Mouse (Mus musculus) retina, postnatal 7 days (tissue): Measurements from ENCODE around the gene Abhd2.

Experiments
- DNase-seq: peaks from one replicate; pipeline ENCODE4 v3.0.0-alpha.2; 2012; ENCODE audit warnings: low read depth, low spot score

Abhd2 gene

GRCm38 (mm10) chr7:79272789-79273718, at the start of gene Abhd2:
TSS of gene Abhd2 (plus strand) at chr7:79273199.
- peak; percentile 90 for DNase-seq

- no peak for DNase-seq
These were observed 47.5 kb upstream of the Abhd2 start for GRCm38 (mm10) chr7:79225477-79225876.

- no peak for DNase-seq
These were observed 46.8 kb upstream of the Abhd2 start for GRCm38 (mm10) chr7:79226172-79226571.

GRCm38 (mm10) chr7:79226834-79227486, 46.0 kb upstream of the Abhd2 start:
- no peak for DNase-seq

- peak; percentile 63 for DNase-seq
These were observed 44.5 kb upstream of the Abhd2 start for GRCm38 (mm10) chr7:79228471-79228870.

GRCm38 (mm10) chr7:79231577-79231976, 41.4 kb upstream of the Abhd2 start:
- DNase-seq = no peak

- no peak for DNase-seq
These were observed 41.0 kb upstream of the Abhd2 start for GRCm38 (mm10) chr7:79232048-79232447.

- DNase-seq = no peak
These were observed 34.3 kb upstream of the Abhd2 start for GRCm38 (mm10) chr7:79238741-79239140.

- no peak for DNase-seq
These were observed 30.9 kb upstream of the Abhd2 start for GRCm38 (mm10) chr7:79241931-79242625.

GRCm38 (mm10) chr7:79243236-79243635, 29.8 kb upstream of the Abhd2 start:
- no peak for DNase-seq

GRCm38 (mm10) chr7:79246039-79246670, 26.8 kb upstream of the Abhd2 start:
- peak; percentile 31 for DNase-seq

GRCm38 (mm10) chr7:79247408-79247807, 25.6 kb upstream of the Abhd2 start:
- DNase-seq = no peak

GRCm38 (mm10) chr7:79247881-79248389, 25.1 kb upstream of the Abhd2 start:
- DNase-seq = no peak

GRCm38 (mm10) chr7:79249581-79249980, 23.4 kb upstream of the Abhd2 start:
- DNase-seq = no peak

- DNase-seq = no peak
These were observed 18.6 kb upstream of the Abhd2 start for GRCm38 (mm10) chr7:79254248-79254888.

GRCm38 (mm10) chr7:79255350-79255749, 17.6 kb upstream of the Abhd2 start:
- no peak for DNase-seq

GRCm38 (mm10) chr7:79255752-79256151, 17.2 kb upstream of the Abhd2 start:
- no peak for DNase-seq

- no peak for DNase-seq
These were observed 16.3 kb upstream of the Abhd2 start for GRCm38 (mm10) chr7:79256716-79257115.

GRCm38 (mm10) chr7:79258981-79259542, 13.9 kb upstream of the Abhd2 start:
- no peak for DNase-seq

- no peak for DNase-seq
These were observed 10.5 kb upstream of the Abhd2 start for GRCm38 (mm10) chr7:79262478-79262877.

GRCm38 (mm10) chr7:79263776-79264175, 9.2 kb upstream of the Abhd2 start:
- no peak for DNase-seq
